In the genomic region with DNA sequence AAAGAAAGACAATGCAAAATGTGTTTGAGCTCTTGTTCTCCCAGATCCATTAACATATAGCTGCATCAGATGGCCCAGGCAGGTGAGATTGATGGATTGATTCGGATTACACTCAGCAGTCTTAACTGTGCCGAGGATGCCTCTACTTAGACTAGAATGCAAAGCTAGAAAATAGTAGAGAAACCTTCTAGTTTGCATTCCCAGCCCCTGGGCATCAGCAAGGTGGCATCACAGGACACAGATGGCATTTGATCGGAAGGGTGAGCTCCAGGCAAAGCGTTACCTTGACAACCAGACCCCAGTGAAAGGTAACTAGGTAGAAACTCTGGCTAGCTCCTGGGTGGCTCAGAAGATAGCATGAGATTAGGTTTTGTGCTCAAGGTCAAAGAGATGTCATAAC, we compare ENCODE assay signal across 8 mouse cellular contexts. TPM values are rescaled to one million over a fixed set of nuclear protein-coding genes. Genes with fewer than 3 reads are reported as not detected.
DNase-seq lines count a peak whose midpoint lies in the region; ATAC-seq and TF ChIP-seq lines count a peak whose summit lies in the region.

No protein-coding gene starts in this region.

- 43% methylated on average over 4 of the region's 4 CpGs for WGBS in heart, embryonic 14.5 days
- 33% methylated on average over 4 of the region's 4 CpGs for WGBS in bone marrow, adult 2 months
- 40% methylated on average over 4 of the region's 4 CpGs for WGBS in hindbrain, embryonic 10.5 days

- peak overlapping the region; percentile 79; the same call in 1 of the 2 replicates for H3K9ac ChIP-seq in heart, embryonic 14.5 days (ENCODE audit: low read length)

- no peak overlapping the region for H3K27ac ChIP-seq in heart, embryonic 14.5 days (replicated peaks in 1 of 2; ENCODE audit: control insufficient read depth in 1 of 2, insufficient read depth in 1 of 2, low read depth in 2 of 2, low read length in 2 of 2)
- no peak overlapping the region for H3K27ac ChIP-seq in bone marrow, adult 2 months (ENCODE audit: control insufficient read depth, insufficient read depth, low read depth, low read length, poor library complexity)
- no peak overlapping the region for H3K27ac ChIP-seq in hindbrain, embryonic 10.5 days

- no peak for TF ChIP-seq CTCF in bone marrow, adult 2 months (IDR thresholded peaks at IDR 0.05; ENCODE audit: control insufficient read depth, insufficient read depth, low read length)

- peak overlapping the region; percentile 66 to 83; a peak in 3 of 4 replicates for H3K4me3 ChIP-seq in heart, embryonic 14.5 days (ENCODE audit: control insufficient read depth in 1 of 2, insufficient read depth in 1 of 2, low read depth in 1 of 2, low read length in 2 of 2)
- peak overlapping the region; percentile 70 for H3K4me3 ChIP-seq in bone marrow, adult 2 months (replicated peaks; ENCODE audit: control insufficient read depth, low read depth, low read length)
- peak overlapping the region; percentile 70 for H3K4me3 ChIP-seq in hindbrain, embryonic 10.5 days

- H3K27me3 ChIP-seq in heart, embryonic 14.5 days (ENCODE audit: control insufficient read depth, insufficient read depth, low read length), result no peaks in the 10 kb centered on the region
- H3K27me3 ChIP-seq in hindbrain, embryonic 10.5 days (ENCODE audit: insufficient read depth, poor library complexity, severe bottlenecking), result peaks cover 43% of the 10 kb centered on the region

- H3K36me3 ChIP-seq in heart, embryonic 14.5 days (ENCODE audit: control insufficient read depth, insufficient read depth, low read length), result no peaks in the 10 kb centered on the region
- no peaks in the 10 kb centered on the region for H3K36me3 ChIP-seq in hindbrain, embryonic 10.5 days

- 0 out of 2 replicates have a peak, but pooled peaks have one; percentile 15 for ATAC-seq in heart, embryonic 14.5 days (ENCODE audit: insufficient number of reproducible peaks, insufficient read depth, low FRiP score, low read depth)
- ATAC-seq in megakaryocyte-erythroid progenitor cell, adult 5-6 weeks (replicated peaks; ENCODE audit: low FRiP score, low TSS enrichment, poor library complexity, severe bottlenecking), result peak; percentile 36

- no peak for DNase-seq in heart, postnatal 14 days
- DNase-seq in hindbrain, embryonic 10.5 days (ENCODE audit: low spot score), result no peak
- DNase-seq in urinary bladder, adult 18-20 months (ENCODE audit: low spot score in 2 of 2), result no peak
- no peak for DNase-seq in thymus, postnatal 25 days
- DNase-seq in T-cell, adult 2 months (ENCODE audit: low spot score), result no peak

- intact Hi-C loops in heart, postnatal 14 days (cut with DNase I), result no loop called here

- H3K4me2 ChIP-seq in heart, embryonic 14.5 days (ENCODE audit: low read length), result peak overlapping the region; percentile 87

- peaks cover 2 to 3% of the 10 kb centered on the region in 2 experiments; a peak in 1 of 4 replicates for H3K4me1 ChIP-seq in heart, embryonic 14.5 days (ENCODE audit: control insufficient read depth in 2 of 2, insufficient read depth in 2 of 2, low read length in 2 of 2)
- peaks cover 2% of the 10 kb centered on the region; the same call in 1 of the 2 replicates for H3K4me1 ChIP-seq in bone marrow, adult 2 months (ENCODE audit: control insufficient read depth, insufficient read depth, low read length)
- H3K4me1 ChIP-seq in hindbrain, embryonic 10.5 days (replicated peaks), result peaks cover 18% of the 10 kb centered on the region

- H3K9me3 ChIP-seq in heart, embryonic 14.5 days (ENCODE audit: control insufficient read depth, low read length), result 0 out of 2 replicates have a peak, but pooled peaks cover 3% of the 10 kb centered on the region
- peaks cover 2% of the 10 kb centered on the region; the same call in 1 of the 2 replicates for H3K9me3 ChIP-seq in hindbrain, embryonic 10.5 days

- TF ChIP-seq POLR2A in bone marrow, adult 2 months (IDR thresholded peaks at IDR 0.05; ENCODE audit: borderline replicate concordance, control insufficient read depth, low read depth, low read length), result no peak

RNA-seq across cellular contexts. Expression of gene Optn, which starts 0.4 kb away (rescaled TPM):
- 14.5 and 14.8 TPM in 2 replicates for polyA plus RNA-seq in heart, embryonic 14.5 days (2014; fragmentation: Nextera tagmentation; extraction: Ambion mirVana)
- total RNA-seq in heart, postnatal 14 days (2021), result 10 to 100 TPM; 41.8 to 44.0 TPM
- 52.5 and 60.2 TPM in 2 replicates for polyA plus RNA-seq in bone marrow, adult 2 months (2011; ENCODE audit: insufficient read depth, insufficient read length, low replicate concordance, missing spikeins)
- 3.7 and 5.2 TPM in 2 replicates for polyA plus RNA-seq in hindbrain, embryonic 10.5 days (2016; fragmentation: Nextera tagmentation; extraction: Ambion mirVana)
- 89.0 and 116 TPM in 2 replicates for total RNA-seq in megakaryocyte-erythroid progenitor cell, adult 5-6 weeks (2014; fragmentation: Nextera tagmentation)
- 193 and 249 TPM in 2 replicates for total RNA-seq in megakaryocyte-erythroid progenitor cell, adult 5-6 weeks (2017)

RNA-seq across cellular contexts. Expression of gene Mcm10, which starts 51.7 kb away (rescaled TPM):
- 13.6 and 14.7 TPM in 2 replicates for polyA plus RNA-seq in heart, embryonic 14.5 days (2014; fragmentation: Nextera tagmentation; extraction: Ambion mirVana)
- total RNA-seq in heart, postnatal 14 days (2021), result 1 to 10 TPM in 1 of 2 experiments, under 1 TPM in 1; 0.88 to 1.8 TPM
- polyA plus RNA-seq in bone marrow, adult 2 months (2011; ENCODE audit: insufficient read depth, insufficient read length, low replicate concordance, missing spikeins), result 62.2 and 92.2 TPM in 2 replicates
- 46.0 and 62.4 TPM in 2 replicates for polyA plus RNA-seq in hindbrain, embryonic 10.5 days (2016; fragmentation: Nextera tagmentation; extraction: Ambion mirVana)
- 121 and 141 TPM in 2 replicates for total RNA-seq in megakaryocyte-erythroid progenitor cell, adult 5-6 weeks (2014; fragmentation: Nextera tagmentation)
- total RNA-seq in megakaryocyte-erythroid progenitor cell, adult 5-6 weeks (2017), result 92.5 and 121 TPM in 2 replicates
